Mouse (Mus musculus): ENCODE measurements around the gene Tmem30a. TPM values are rescaled to one million over a fixed set of nuclear protein-coding genes. Genes with fewer than 3 reads are reported as not detected.

Tmem30a gene
- polyA plus RNA-seq, 1 experiment: 23.0 TPM

GRCm38 (mm10) chr9:79810969-79811902 is 17.9 kb upstream of the Tmem30a start:
- peaks cover 6% of the 10 kb centered on the region; the same call in 1 of the 2 replicates for H3K4me1 ChIP-seq (ENCODE audit: control insufficient read depth, insufficient read depth, insufficient read length)
- no peaks in the 10 kb centered on the region for H3K36me3 ChIP-seq (ENCODE audit: control insufficient read depth, insufficient read depth, low read length)
- no peak for DNase-seq (ENCODE audit: low read depth in 1 of 2, low spot score in 2 of 2)
- no peak for TF ChIP-seq CTCF (IDR thresholded peaks at IDR 0.05; ENCODE audit: extremely low read depth, insufficient read depth, insufficient read length, insufficient replicate concordance)
- TF ChIP-seq POLR2A (IDR thresholded peaks at IDR 0.05; ENCODE audit: low read depth, low read length): no peak
- H3K27ac ChIP-seq (ENCODE audit: insufficient read depth, low read length): no peak overlapping the region
- no peaks in the 10 kb centered on the region for H3K27me3 ChIP-seq (ENCODE audit: control insufficient read depth, insufficient read depth, low read length)
- WGBS: 81% methylated on average over 10 of the region's 11 CpGs
- H3K4me3 ChIP-seq (ENCODE audit: extremely low read depth, insufficient read depth, insufficient read length): no peak overlapping the region

DNA sequence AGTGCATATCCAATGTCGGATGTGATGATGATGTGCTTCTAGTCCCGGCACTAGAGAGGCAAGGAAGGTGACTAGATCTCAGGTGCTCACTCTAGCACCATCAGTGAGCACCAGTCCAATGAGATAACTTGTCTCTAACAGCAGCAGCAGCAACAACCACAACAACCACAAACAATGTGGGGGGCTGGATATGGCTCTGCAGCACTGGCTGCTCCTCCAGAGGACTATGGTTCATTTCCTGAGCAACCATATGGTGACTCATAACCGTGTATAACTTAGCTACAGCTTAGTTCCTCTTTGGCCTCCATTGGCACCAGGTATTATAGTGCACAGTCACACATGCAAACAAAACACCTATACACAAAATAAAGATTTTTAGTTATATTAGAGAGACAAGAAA is 17.2 kb upstream of the Tmem30a start:
- TF ChIP-seq CTCF (IDR thresholded peaks at IDR 0.05; ENCODE audit: extremely low read depth, insufficient read depth, insufficient read length, insufficient replicate concordance): no peak
- TF ChIP-seq POLR2A (IDR thresholded peaks at IDR 0.05; ENCODE audit: low read depth, low read length): no peak

DNA sequence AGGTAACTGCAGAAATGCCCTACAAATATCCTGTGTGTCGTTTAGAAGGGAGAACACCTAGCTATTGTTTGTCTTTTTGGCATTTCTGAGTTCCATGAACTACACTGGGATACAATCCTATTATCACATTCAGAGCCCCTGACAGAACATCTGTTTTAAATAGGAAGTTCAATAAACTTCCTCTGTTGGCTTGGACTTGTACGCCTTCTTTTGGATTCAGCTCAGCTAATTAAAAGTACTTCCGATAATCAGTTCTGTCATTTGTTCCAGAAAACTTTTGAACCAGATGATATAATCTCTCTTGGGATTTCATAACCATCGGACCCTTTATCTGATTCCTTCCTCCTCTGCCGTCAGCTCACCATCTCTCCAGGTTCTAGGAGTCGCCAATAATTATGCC is 16.1 kb upstream of the Tmem30a start:
- no peaks in the 10 kb centered on the region for H3K4me1 ChIP-seq (ENCODE audit: control insufficient read depth, insufficient read depth, insufficient read length)
- 66% methylated on average over 6 of the region's 6 CpGs for WGBS
- no peaks in the 10 kb centered on the region for H3K27me3 ChIP-seq (ENCODE audit: control insufficient read depth, insufficient read depth, low read length)
- TF ChIP-seq CTCF (IDR thresholded peaks at IDR 0.05; ENCODE audit: extremely low read depth, insufficient read depth, insufficient read length, insufficient replicate concordance): no peak
- no peak for TF ChIP-seq POLR2A (IDR thresholded peaks at IDR 0.05; ENCODE audit: low read depth, low read length)
- H3K36me3 ChIP-seq (ENCODE audit: control insufficient read depth, insufficient read depth, low read length): no peaks in the 10 kb centered on the region
- H3K27ac ChIP-seq (ENCODE audit: insufficient read depth, low read length): no peak overlapping the region
- no peak for DNase-seq (ENCODE audit: low read depth in 1 of 2, low spot score in 2 of 2)
- no peak overlapping the region for H3K4me3 ChIP-seq (ENCODE audit: extremely low read depth, insufficient read depth, insufficient read length)

More for the DNA sequence above, 17.2 kb upstream of the Tmem30a start:
- H3K4me1 ChIP-seq (ENCODE audit: control insufficient read depth, insufficient read depth, insufficient read length): no peaks in the 10 kb centered on the region
- no peak for DNase-seq (ENCODE audit: low read depth in 1 of 2, low spot score in 2 of 2)
- 10% methylated on average over 3 of the region's 3 CpGs for WGBS
- no peaks in the 10 kb centered on the region for H3K27me3 ChIP-seq (ENCODE audit: control insufficient read depth, insufficient read depth, low read length)
- no peaks in the 10 kb centered on the region for H3K36me3 ChIP-seq (ENCODE audit: control insufficient read depth, insufficient read depth, low read length)
- H3K27ac ChIP-seq (ENCODE audit: insufficient read depth, low read length): no peak overlapping the region
- H3K4me3 ChIP-seq (ENCODE audit: extremely low read depth, insufficient read depth, insufficient read length): no peak overlapping the region

GRCm38 (mm10) chr9:79807178-79807577 is 13.9 kb upstream of the Tmem30a start:
- TF ChIP-seq CTCF (IDR thresholded peaks at IDR 0.05; ENCODE audit: extremely low read depth, insufficient read depth, insufficient read length, insufficient replicate concordance) (no peak), POLR2A (IDR thresholded peaks at IDR 0.05; ENCODE audit: low read depth, low read length) (no peak)
- no peaks in the 10 kb centered on the region for H3K36me3 ChIP-seq (ENCODE audit: control insufficient read depth, insufficient read depth, low read length)
- no peaks in the 10 kb centered on the region for H3K4me1 ChIP-seq (ENCODE audit: control insufficient read depth, insufficient read depth, insufficient read length)
- H3K4me3 ChIP-seq (ENCODE audit: extremely low read depth, insufficient read depth, insufficient read length): no peak overlapping the region
- H3K27ac ChIP-seq (ENCODE audit: insufficient read depth, low read length): no peak overlapping the region
- 31% methylated on average over 4 of the region's 4 CpGs for WGBS
- DNase-seq (ENCODE audit: low read depth in 1 of 2, low spot score in 2 of 2): no peak
- H3K27me3 ChIP-seq (ENCODE audit: control insufficient read depth, insufficient read depth, low read length): no peaks in the 10 kb centered on the region

- H3K27ac ChIP-seq (ENCODE audit: insufficient read depth, low read length): no peak overlapping the region
- no peaks in the 10 kb centered on the region for H3K36me3 ChIP-seq (ENCODE audit: control insufficient read depth, insufficient read depth, low read length)
- no peaks in the 10 kb centered on the region for H3K4me1 ChIP-seq (ENCODE audit: control insufficient read depth, insufficient read depth, insufficient read length)
- 38% methylated on average over 12 of the region's 12 CpGs for WGBS
- no peaks in the 10 kb centered on the region for H3K27me3 ChIP-seq (ENCODE audit: control insufficient read depth, insufficient read depth, low read length)
- DNase-seq (ENCODE audit: low read depth in 1 of 2, low spot score in 2 of 2): peak in 1 of 2 experiments; percentile 12
- H3K4me3 ChIP-seq (ENCODE audit: extremely low read depth, insufficient read depth, insufficient read length): no peak overlapping the region
- TF ChIP-seq POLR2A (IDR thresholded peaks at IDR 0.05; ENCODE audit: low read depth, low read length) (no peak), CTCF (IDR thresholded peaks at IDR 0.05; ENCODE audit: extremely low read depth, insufficient read depth, insufficient read length, insufficient replicate concordance) (no peak)
Measured at GRCm38 (mm10) chr9:79806317-79807075, 13.2 kb upstream of the Tmem30a start.

- no peaks in the 10 kb centered on the region for H3K36me3 ChIP-seq (ENCODE audit: control insufficient read depth, insufficient read depth, low read length)
- DNase-seq (ENCODE audit: low read depth in 1 of 2, low spot score in 2 of 2): no peak
- H3K27ac ChIP-seq (ENCODE audit: insufficient read depth, low read length): no peak overlapping the region
- TF ChIP-seq CTCF (IDR thresholded peaks at IDR 0.05; ENCODE audit: extremely low read depth, insufficient read depth, insufficient read length, insufficient replicate concordance) (no peak), POLR2A (IDR thresholded peaks at IDR 0.05; ENCODE audit: low read depth, low read length) (no peak)
- 93% methylated on average over 10 of the region's 10 CpGs for WGBS
- no peaks in the 10 kb centered on the region for H3K4me1 ChIP-seq (ENCODE audit: control insufficient read depth, insufficient read depth, insufficient read length)
- H3K4me3 ChIP-seq (ENCODE audit: extremely low read depth, insufficient read depth, insufficient read length): no peak overlapping the region
- H3K27me3 ChIP-seq (ENCODE audit: control insufficient read depth, insufficient read depth, low read length): no peaks in the 10 kb centered on the region
Measured at GRCm38 (mm10) chr9:79805426-79805825, 12.1 kb upstream of the Tmem30a start.

Measured in spleen, adult 2 months (tissue).